Mouse (Mus musculus): Measurements from ENCODE around the gene Lect2. TPM values are rescaled to one million over a fixed set of nuclear protein-coding genes. Genes with fewer than 3 reads are reported as not detected.

The Lect2 gene
- polyA plus RNA-seq, 1 experiment: not detected

DNA sequence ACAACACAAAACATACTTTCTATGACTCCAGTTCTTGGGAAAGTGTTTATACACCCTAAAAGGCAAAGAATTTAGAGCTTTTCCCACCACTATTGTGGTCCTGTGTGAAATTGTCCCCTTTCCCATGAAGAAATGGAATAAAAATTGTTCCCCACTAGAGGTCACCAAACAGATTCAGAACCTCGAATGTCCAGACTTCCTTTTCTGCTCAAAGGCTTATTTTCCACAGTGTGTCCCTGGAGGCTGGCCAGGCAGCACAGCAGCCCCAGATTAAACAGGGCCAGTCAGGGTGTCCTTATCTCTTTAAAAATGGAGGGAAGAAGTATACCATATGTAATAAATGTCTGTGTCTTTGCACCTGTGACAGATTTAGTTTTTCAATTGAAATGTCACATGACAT lies 7.7 kb upstream of the Lect2 start:
- Histone ChIP-seq H3K79me2 (ENCODE audit: control insufficient read depth, insufficient read depth) (no peaks in the 10 kb centered on the region), H3K36me3 (ENCODE audit: control insufficient read depth, insufficient read depth) (no peaks in the 10 kb centered on the region)
- TF ChIP-seq MYOD1 (IDR thresholded peaks at IDR 0.05; ENCODE audit: control insufficient read depth, insufficient read length, low read depth) (no peak), USF1 (IDR thresholded peaks at IDR 0.05; ENCODE audit: low read depth) (no peak)

GRCm38 (mm10) chr13:56554409-56554808 lies 6.1 kb upstream of the Lect2 start:
- H3K36me3 ChIP-seq (ENCODE audit: control insufficient read depth, insufficient read depth): no peaks in the 10 kb centered on the region
- H3K79me2 ChIP-seq (ENCODE audit: control insufficient read depth, insufficient read depth): no peaks in the 10 kb centered on the region
- no peaks in the 10 kb centered on the region for H3K79me3 ChIP-seq (ENCODE audit: low read depth)
- no peaks in the 10 kb centered on the region for H3K27me3 ChIP-seq (ENCODE audit: control insufficient read depth, insufficient read depth, insufficient read length)
- no peak overlapping the region for H3ac ChIP-seq (ENCODE audit: control insufficient read depth, insufficient read length, low read depth)
- no peak overlapping the region for H3K4me3 ChIP-seq (ENCODE audit: insufficient read depth, poor library complexity, severe bottlenecking)
- peak; percentile 16 for TF ChIP-seq CTCF (IDR thresholded peaks at IDR 0.05; ENCODE audit: control insufficient read depth, insufficient read depth, insufficient read length)
- TF ChIP-seq MYOG (IDR thresholded peaks at IDR 0.05; ENCODE audit: control insufficient read depth, extremely low read depth, insufficient read length): no peak

More for the DNA sequence above, 7.7 kb upstream of the Lect2 start:
- no peaks in the 10 kb centered on the region for H3K79me3 ChIP-seq (ENCODE audit: low read depth)
- no peak overlapping the region for H3ac ChIP-seq (ENCODE audit: control insufficient read depth, insufficient read length, low read depth)
- no peaks in the 10 kb centered on the region for H3K27me3 ChIP-seq (ENCODE audit: control insufficient read depth, insufficient read depth, insufficient read length)
- H3K4me3 ChIP-seq (ENCODE audit: insufficient read depth, poor library complexity, severe bottlenecking): no peak overlapping the region

DNA sequence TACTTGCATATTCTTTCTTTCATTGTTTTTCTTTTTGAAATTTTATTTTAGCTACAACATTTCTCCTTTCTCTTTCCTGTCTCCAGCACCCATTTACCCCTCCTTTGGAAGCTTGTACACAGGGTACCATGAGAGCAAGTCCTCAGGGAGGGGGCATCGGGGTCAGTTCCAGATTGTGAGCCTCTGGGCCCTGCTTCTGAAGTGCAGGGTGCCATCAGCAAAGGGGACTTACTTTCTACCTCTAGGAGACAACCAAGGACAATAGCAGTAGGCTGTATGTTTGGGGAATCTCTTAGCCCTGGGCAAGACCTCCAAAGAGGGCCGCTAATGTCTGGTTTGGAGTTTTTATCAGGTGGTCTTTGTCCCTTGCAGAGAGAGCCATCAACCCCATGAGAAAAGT lies 5.6 kb upstream of the Lect2 start:
- no peaks in the 10 kb centered on the region for H3K36me3 ChIP-seq (ENCODE audit: control insufficient read depth, insufficient read depth)
- TF ChIP-seq MAX (IDR thresholded peaks at IDR 0.05): no peak
- TF ChIP-seq CTCF (IDR thresholded peaks at IDR 0.05; ENCODE audit: control insufficient read depth, insufficient read depth, insufficient read length): no peak
- no peak for TF ChIP-seq USF1 (IDR thresholded peaks at IDR 0.05; ENCODE audit: low read depth)
- no peak for TF ChIP-seq CEBPB (IDR thresholded peaks at IDR 0.05; ENCODE audit: low read depth)
- no peak for TF ChIP-seq FOSL1 (IDR thresholded peaks at IDR 0.05; ENCODE audit: insufficient read depth, low read length, poor library complexity, severe bottlenecking)
- TF ChIP-seq MYOD1 (IDR thresholded peaks at IDR 0.05; ENCODE audit: control insufficient read depth, insufficient read length, low read depth): no peak
- TF ChIP-seq MYOG (IDR thresholded peaks at IDR 0.05; ENCODE audit: control insufficient read depth, extremely low read depth, insufficient read length): no peak
- no peak overlapping the region for H3K4me3 ChIP-seq (ENCODE audit: insufficient read depth, poor library complexity, severe bottlenecking)
- H3ac ChIP-seq (ENCODE audit: control insufficient read depth, insufficient read length, low read depth): no peak overlapping the region
- no peaks in the 10 kb centered on the region for H3K79me3 ChIP-seq (ENCODE audit: low read depth)
- no peaks in the 10 kb centered on the region for H3K27me3 ChIP-seq (ENCODE audit: control insufficient read depth, insufficient read depth, insufficient read length)
- no peaks in the 10 kb centered on the region for H3K79me2 ChIP-seq (ENCODE audit: control insufficient read depth, insufficient read depth)

DNA sequence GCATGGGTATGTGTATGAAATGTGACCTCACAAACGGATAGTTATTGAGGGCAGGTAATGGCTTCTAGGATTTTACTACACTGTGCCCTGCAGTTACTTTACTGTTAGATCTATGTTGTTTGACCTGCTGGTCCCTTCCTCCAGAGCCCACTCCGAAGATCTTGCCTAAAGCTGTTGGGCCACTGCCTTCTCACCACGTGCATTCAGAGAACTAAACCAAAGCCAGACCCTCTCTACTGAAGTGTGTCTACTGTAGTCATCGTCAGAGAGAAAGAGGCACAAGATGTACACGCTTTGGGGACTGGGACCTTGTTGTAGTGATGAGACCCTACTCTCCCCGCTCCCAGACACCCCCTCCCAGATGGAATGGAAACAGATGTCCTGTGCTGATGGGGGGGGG lies 3.4 kb upstream of the Lect2 start:
- H3K27me3 ChIP-seq (ENCODE audit: control insufficient read depth, insufficient read depth, insufficient read length): no peaks in the 10 kb centered on the region
- no peaks in the 10 kb centered on the region for H3K36me3 ChIP-seq (ENCODE audit: control insufficient read depth, insufficient read depth)
- no peak overlapping the region for H3ac ChIP-seq (ENCODE audit: control insufficient read depth, insufficient read length, low read depth)
- H3K79me2 ChIP-seq (ENCODE audit: control insufficient read depth, insufficient read depth): no peaks in the 10 kb centered on the region
- no peak for TF ChIP-seq MAX (IDR thresholded peaks at IDR 0.05)
- TF ChIP-seq FOSL1 (IDR thresholded peaks at IDR 0.05; ENCODE audit: insufficient read depth, low read length, poor library complexity, severe bottlenecking): no peak
- no peak for TF ChIP-seq USF1 (IDR thresholded peaks at IDR 0.05; ENCODE audit: low read depth)
- TF ChIP-seq MYOD1 (IDR thresholded peaks at IDR 0.05; ENCODE audit: control insufficient read depth, insufficient read length, low read depth): no peak
- TF ChIP-seq MYOG (IDR thresholded peaks at IDR 0.05; ENCODE audit: control insufficient read depth, extremely low read depth, insufficient read length): no peak
- TF ChIP-seq CEBPB (IDR thresholded peaks at IDR 0.05; ENCODE audit: low read depth): no peak
- TF ChIP-seq CTCF (IDR thresholded peaks at IDR 0.05; ENCODE audit: control insufficient read depth, insufficient read depth, insufficient read length): no peak
- H3K79me3 ChIP-seq (ENCODE audit: low read depth): no peaks in the 10 kb centered on the region
- H3K4me3 ChIP-seq (ENCODE audit: insufficient read depth, poor library complexity, severe bottlenecking): no peak overlapping the region

DNA sequence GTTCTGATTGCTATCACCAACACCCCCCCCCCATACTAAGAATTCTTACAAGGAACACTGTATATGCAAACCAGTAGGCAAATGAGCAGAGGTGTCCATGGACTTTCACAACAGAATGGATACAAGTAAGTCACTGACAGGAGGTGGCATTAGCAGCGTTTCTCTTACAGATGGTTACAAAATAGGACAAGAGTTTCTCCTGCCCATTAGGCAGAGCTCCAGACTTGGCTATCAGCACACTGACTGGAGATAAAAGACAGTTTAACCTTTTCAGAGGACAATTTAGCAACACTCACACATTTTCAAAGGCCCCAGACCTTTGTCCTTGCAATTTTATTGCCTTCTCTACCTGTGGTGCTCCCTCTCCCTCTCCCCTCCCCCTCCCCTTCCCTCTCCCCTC lies 2.3 kb upstream of the Lect2 start:
- Histone ChIP-seq H3K36me3 (ENCODE audit: control insufficient read depth, insufficient read depth) (no peaks in the 10 kb centered on the region), H3ac (ENCODE audit: control insufficient read depth, insufficient read length, low read depth) (no peak overlapping the region), H3K79me3 (ENCODE audit: low read depth) (no peaks in the 10 kb centered on the region), H3K79me2 (ENCODE audit: control insufficient read depth, insufficient read depth) (no peaks in the 10 kb centered on the region), H3K27me3 (ENCODE audit: control insufficient read depth, insufficient read depth, insufficient read length) (no peaks in the 10 kb centered on the region), H3K4me3 (ENCODE audit: insufficient read depth, poor library complexity, severe bottlenecking) (no peak overlapping the region)
- TF ChIP-seq FOSL1 (IDR thresholded peaks at IDR 0.05; ENCODE audit: insufficient read depth, low read length, poor library complexity, severe bottlenecking) (no peak), MAX (IDR thresholded peaks at IDR 0.05) (no peak), CEBPB (IDR thresholded peaks at IDR 0.05; ENCODE audit: low read depth) (no peak), MYOG (IDR thresholded peaks at IDR 0.05; ENCODE audit: control insufficient read depth, extremely low read depth, insufficient read length) (no peak), USF1 (IDR thresholded peaks at IDR 0.05; ENCODE audit: low read depth) (no peak), MYOD1 (IDR thresholded peaks at IDR 0.05; ENCODE audit: control insufficient read depth, insufficient read length, low read depth) (no peak), CTCF (IDR thresholded peaks at IDR 0.05; ENCODE audit: control insufficient read depth, insufficient read depth, insufficient read length) (no peak)

GRCm38 (mm10) chr13:56549364-56549763 lies 1.1 kb upstream of the Lect2 start:
- Histone ChIP-seq H3K36me3 (ENCODE audit: control insufficient read depth, insufficient read depth) (no peaks in the 10 kb centered on the region), H3ac (ENCODE audit: control insufficient read depth, insufficient read length, low read depth) (no peak overlapping the region), H3K27me3 (ENCODE audit: control insufficient read depth, insufficient read depth, insufficient read length) (no peaks in the 10 kb centered on the region), H3K79me2 (ENCODE audit: control insufficient read depth, insufficient read depth) (no peaks in the 10 kb centered on the region), H3K79me3 (ENCODE audit: low read depth) (no peaks in the 10 kb centered on the region), H3K4me3 (ENCODE audit: insufficient read depth, poor library complexity, severe bottlenecking) (no peak overlapping the region)
- TF ChIP-seq CTCF (IDR thresholded peaks at IDR 0.05; ENCODE audit: control insufficient read depth, insufficient read depth, insufficient read length) (no peak), MYOD1 (IDR thresholded peaks at IDR 0.05; ENCODE audit: control insufficient read depth, insufficient read length, low read depth) (no peak), CEBPB (IDR thresholded peaks at IDR 0.05; ENCODE audit: low read depth) (peak; percentile 24), USF1 (IDR thresholded peaks at IDR 0.05; ENCODE audit: low read depth) (no peak)

Measured in C2C12 (cell line).